Mouse (Mus musculus) heart, postnatal 0 days (tissue): ENCODE data around the gene Chchd3. TPM values are rescaled to one million over a fixed set of nuclear protein-coding genes. Genes with fewer than 3 reads are reported as not detected.

Experiments
- ATAC-seq: fragments of 200-750 bp; cut with Nextera tagmentation; 2 replicates; pipeline ENCODE4 v1.8.0; 2017; ENCODE audit warnings: low read depth, moderate number of reproducible peaks, moderate library complexity; ENCODE audit not compliant: insufficient read depth
- DNase-seq: peaks from one replicate; pipeline ENCODE4 v3.0.0-alpha.2; 2016; ENCODE audit warnings: low spot score
- H3K27ac ChIP-seq: fragments of 300-500 bp; sonication (generic); 2 replicates; pipeline ENCODE4 v1.5.1; 2014; ENCODE audit warnings: low read depth, mild to moderate bottlenecking
- H3K27me3 ChIP-seq: fragments of 300-500 bp; sonication (generic); 2 replicates; pipeline ENCODE4 v1.6.1; 2014; ENCODE audit warnings: low read length, mixed read lengths; ENCODE audit not compliant: control insufficient read depth, insufficient read depth
- H3K36me3 ChIP-seq: fragments of 300-500 bp; sonication (generic); replicated peaks from 2 replicates; pipeline ENCODE4 v1.6.1; 2014; ENCODE audit warnings: low read length, mixed read lengths; ENCODE audit not compliant: control insufficient read depth, insufficient read depth
- H3K4me1 ChIP-seq: fragments of 300-500 bp; sonication (generic); 2 replicates; pipeline ENCODE4 v1.6.1; 2014; ENCODE audit warnings: antibody characterized with exemption; ENCODE audit not compliant: control insufficient read depth, insufficient read depth
- H3K4me2 ChIP-seq: fragments of 300-500 bp; sonication (generic); 2 replicates; pipeline ENCODE4 v1.6.1; 2014; ENCODE audit warnings: low read depth, mild to moderate bottlenecking, low read length, moderate library complexity
- H3K4me3 ChIP-seq: fragments of 300-500 bp; sonication (generic); 2 replicates; pipeline ENCODE4 v1.5.1; 2014; ENCODE audit warnings: low read depth, low read length
- H3K9ac ChIP-seq: fragments of 300-500 bp; sonication (generic); replicated peaks from 2 replicates; pipeline ENCODE4 v1.6.1; 2014; ENCODE audit warnings: low read depth, low read length, mixed read lengths
- H3K9me3 ChIP-seq: fragments of 300-500 bp; sonication (generic); replicated peaks from 2 replicates; pipeline ENCODE4 v1.6.1; 2016; ENCODE audit warnings: low read length; ENCODE audit not compliant: control insufficient read depth
- CTCF ChIP-seq: IDR thresholded peaks from 2 replicates; pipeline ENCODE4 v1.5.1; 2016; ENCODE audit warnings: antibody characterized with exemption, control low read depth, low read depth
- EP300 ChIP-seq: IDR thresholded peaks from 2 replicates; pipeline ENCODE4 v1.6.1; 2016; ENCODE audit warnings: antibody characterized with exemption, low read depth
- WGBS: fragments of 180-500 bp; shearing (Covaris S2); extraction: QIAGEN DNeasy Blood & Tissue Kit; methylation state at CpG from one replicate; pipeline ENCODE4 v1.1.7; 2014; 5-methylcytosine and 5-hydroxymethylcytosine counted together
- polyA plus RNA-seq: library from polyadenylated mRNA; unstranded; fragments of >200 nt; fragmentation: Nextera tagmentation; extraction: Ambion mirVana; gene quantifications from 2 replicates; pipeline ENCODE4 v1.2.1, GENCODE M21; 2015
- total RNA-seq: library from RNA; depleted of rRNA; stranded (reverse); fragments of >200 nt; gene quantifications from 2 replicates; pipeline ENCODE4 v1.2.3, GENCODE M21; 2014; ENCODE audit warnings: low replicate concordance; rRNA removed

Chchd3 gene
- 285 and 314 TPM in 2 replicates for total RNA-seq
- polyA plus RNA-seq, result 332 and 347 TPM in 2 replicates

GRCm38 (mm10) chr6:33059735-33060576 is at the start of gene Chchd3:
Gene Chchd3, minus strand, starts transcription at chr6:33060260.
- under 1% methylated on average over 50 of the region's 50 CpGs for WGBS
- peak within 1 kb of the TSS; percentile 68 for H3K4me2 ChIP-seq
- H3K27me3 ChIP-seq, result no peaks in the 10 kb centered on the region
- peaks cover 24% of the 10 kb centered on the region for H3K4me1 ChIP-seq
- H3K4me3 ChIP-seq, result peak within 1 kb of the TSS; percentile 94
- H3K9me3 ChIP-seq, result no peaks in the 10 kb centered on the region
- TF ChIP-seq CTCF (no peak), EP300 (no peak)
- peak; percentile 100 for DNase-seq
- H3K27ac ChIP-seq, result peak within 1 kb of the TSS; percentile 94
- H3K36me3 ChIP-seq, result peaks cover 7% of the 10 kb centered on the region
- ATAC-seq, result peak; percentile 100
- H3K9ac ChIP-seq, result peak within 1 kb of the TSS; percentile 89

DNA sequence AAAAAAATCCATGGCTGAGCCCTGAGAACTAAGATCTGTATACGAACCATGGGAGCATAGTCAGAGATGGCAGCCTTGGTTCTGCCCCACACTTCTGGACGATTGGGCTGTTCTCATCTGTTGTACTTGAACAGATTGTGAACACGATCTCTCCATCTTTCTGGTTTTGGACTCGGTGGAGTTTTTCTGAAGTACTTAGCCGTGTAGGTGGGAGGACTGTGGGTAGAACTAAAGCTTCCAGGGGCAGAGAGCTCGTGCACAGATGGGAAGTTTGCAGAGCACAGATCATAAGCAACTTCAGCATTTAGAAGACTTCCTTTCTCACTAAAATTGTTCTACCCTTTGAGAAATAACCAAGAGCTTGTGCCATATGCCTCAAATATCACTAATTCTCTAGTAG is 44.6 kb upstream of the Chchd3 start:
- H3K9me3 ChIP-seq, result no peaks in the 10 kb centered on the region
- H3K4me1 ChIP-seq, result no peaks in the 10 kb centered on the region
- DNase-seq (no peak), ATAC-seq (no peak)
- TF ChIP-seq CTCF, result no peak
- H3K27me3 ChIP-seq, result no peaks in the 10 kb centered on the region
- H3K36me3 ChIP-seq, result no peaks in the 10 kb centered on the region
- H3K9ac ChIP-seq, result no peak overlapping the region
- H3K27ac ChIP-seq, result no peak overlapping the region
- H3K4me2 ChIP-seq, result no peak overlapping the region
- H3K4me3 ChIP-seq, result no peak overlapping the region
- 72% methylated on average over 6 of the region's 6 CpGs for WGBS

- ATAC-seq, result no peak
- H3K9me3 ChIP-seq, result no peaks in the 10 kb centered on the region
- H3K4me3 ChIP-seq, result no peak overlapping the region
- no peaks in the 10 kb centered on the region for H3K27me3 ChIP-seq
- H3K4me1 ChIP-seq, result no peaks in the 10 kb centered on the region
- no peak for DNase-seq
- TF ChIP-seq CTCF (no peak), EP300 (no peak)
- no peak overlapping the region for H3K9ac ChIP-seq
- WGBS, result 80% methylated on average over 4 of the region's 4 CpGs
- H3K27ac ChIP-seq, result no peak overlapping the region
- no peak overlapping the region for H3K4me2 ChIP-seq
- H3K36me3 ChIP-seq, result no peaks in the 10 kb centered on the region
Observed at GRCm38 (mm10) chr6:33098903-33099302, 38.8 kb upstream of the Chchd3 start.

- H3K4me2 ChIP-seq, result no peak overlapping the region
- H3K36me3 ChIP-seq, result no peaks in the 10 kb centered on the region
- 50% methylated on average over 8 of the region's 8 CpGs for WGBS
- no peaks in the 10 kb centered on the region for H3K27me3 ChIP-seq
- no peak overlapping the region for H3K9ac ChIP-seq
- ATAC-seq (no peak), DNase-seq (no peak)
- no peaks in the 10 kb centered on the region for H3K4me1 ChIP-seq
- TF ChIP-seq EP300 (no peak), CTCF (no peak)
- no peak overlapping the region for H3K4me3 ChIP-seq
- no peaks in the 10 kb centered on the region for H3K9me3 ChIP-seq
- H3K27ac ChIP-seq, result no peak overlapping the region
Observed at GRCm38 (mm10) chr6:33094671-33095233, 34.7 kb upstream of the Chchd3 start.

DNA sequence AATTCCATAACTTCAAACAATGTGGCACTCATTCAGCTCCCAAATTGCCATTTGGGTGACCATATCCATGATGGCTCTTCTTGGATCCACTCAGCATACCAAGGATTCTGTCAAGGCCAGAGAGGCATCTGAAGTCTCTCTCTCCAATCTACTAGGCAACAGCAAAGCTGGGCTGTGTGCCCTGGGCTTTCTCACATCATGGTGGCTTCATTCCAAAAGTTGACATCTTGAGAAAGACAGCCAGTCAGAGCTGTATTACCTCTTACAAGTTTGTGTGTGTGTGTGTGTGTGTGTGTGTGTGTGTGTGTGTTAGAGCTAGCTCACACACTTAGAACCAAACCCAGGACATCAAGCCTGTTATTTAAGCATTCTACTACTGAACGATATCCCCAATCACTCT is 20.1 kb upstream of the Chchd3 start:
- no peak for ATAC-seq
- H3K27me3 ChIP-seq, result no peaks in the 10 kb centered on the region
- no peak overlapping the region for H3K9ac ChIP-seq
- WGBS, result 81% methylated on average over 1 of the region's 1 CpGs
- no peaks in the 10 kb centered on the region for H3K36me3 ChIP-seq
- H3K4me1 ChIP-seq, result no peaks in the 10 kb centered on the region
- no peak for DNase-seq
- TF ChIP-seq CTCF, result no peak
- H3K27ac ChIP-seq, result no peak overlapping the region
- H3K4me2 ChIP-seq, result no peak overlapping the region
- no peaks in the 10 kb centered on the region for H3K9me3 ChIP-seq
- H3K4me3 ChIP-seq, result no peak overlapping the region
